Comparison of ENCODE assay signal across 8 mouse cellular contexts in the genomic region with DNA sequence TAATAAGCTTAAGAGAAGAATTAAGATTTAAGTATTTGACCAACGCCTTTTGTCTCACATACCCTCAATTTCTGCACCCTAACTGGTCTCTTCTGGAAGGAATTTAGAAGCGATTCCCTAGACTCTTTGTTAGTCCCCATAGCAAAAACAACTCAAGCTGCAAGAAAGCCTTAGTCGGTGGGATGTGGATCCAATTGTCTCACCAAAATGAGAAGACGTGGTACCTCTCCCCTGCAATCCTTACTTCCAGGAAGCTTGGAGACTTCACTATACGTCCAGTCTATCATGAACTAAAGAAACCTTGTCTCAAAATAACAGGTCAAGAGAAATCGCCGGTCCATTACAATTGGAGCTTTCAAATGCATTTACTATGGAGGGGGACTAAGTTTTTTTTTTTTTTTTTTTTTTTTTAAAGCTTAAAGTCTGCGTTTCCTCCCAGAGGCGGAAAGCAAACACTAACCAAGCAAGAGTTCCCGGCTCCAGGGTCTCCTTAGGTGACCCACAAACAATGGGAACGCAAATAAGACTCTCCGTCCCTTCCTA. TPM values are rescaled to one million over a fixed set of nuclear protein-coding genes. Genes with fewer than 3 reads are reported as not detected.
DNase-seq lines count a peak whose midpoint lies in the region; ATAC-seq and TF ChIP-seq lines count a peak whose summit lies in the region.

No protein-coding gene starts in this region.

- ATAC-seq in kidney, postnatal 0 days (replicated peaks; ENCODE audit: low FRiP score, low read depth): no peak
- ATAC-seq in hindbrain, embryonic 13.5 days (ENCODE audit: low FRiP score): no peak
- no peak for ATAC-seq in midbrain, embryonic 16.5 days

- no peak for TF ChIP-seq CTCF in kidney, postnatal 0 days (IDR thresholded peaks at IDR 0.05; ENCODE audit: low read depth)

- under 1% methylated on average over 12 of the region's 12 CpGs for WGBS in kidney, postnatal 0 days
- 2% methylated on average over 12 of the region's 12 CpGs for WGBS in hindbrain, embryonic 13.5 days
- 1% methylated on average over 12 of the region's 12 CpGs for WGBS in midbrain, embryonic 16.5 days

- intact Hi-C loops in left cerebral cortex, postnatal 14 days (cut with DNase I): no loop called here

- H3K36me3 ChIP-seq in kidney, postnatal 0 days (ENCODE audit: insufficient read depth, low read length): peaks cover 13% of the 10 kb centered on the region
- H3K36me3 ChIP-seq in hindbrain, embryonic 13.5 days: peaks cover 33% of the 10 kb centered on the region
- peaks cover 10% of the 10 kb centered on the region for H3K36me3 ChIP-seq in midbrain, embryonic 16.5 days (ENCODE audit: control insufficient read depth, insufficient read depth, low read length)

- H3K4me2 ChIP-seq in kidney, postnatal 0 days (ENCODE audit: low read length): peak overlapping the region; percentile 57
- peak overlapping the region; percentile 71 for H3K4me2 ChIP-seq in hindbrain, embryonic 13.5 days
- peak overlapping the region; percentile 81 for H3K4me2 ChIP-seq in midbrain, embryonic 16.5 days (ENCODE audit: low read length)

- H3K4me1 ChIP-seq in kidney, postnatal 0 days (replicated peaks; ENCODE audit: insufficient read depth, low read length): 0 out of 2 replicates have a peak, but pooled peaks cover 9% of the 10 kb centered on the region
- H3K4me1 ChIP-seq in brown adipose tissue, adult 24 weeks (ENCODE audit: control insufficient read depth, insufficient read depth, insufficient read length, low read length): no peaks in the 10 kb centered on the region
- peaks cover 26% of the 10 kb centered on the region for H3K4me1 ChIP-seq in hindbrain, embryonic 13.5 days (replicated peaks)
- H3K4me1 ChIP-seq in midbrain, embryonic 16.5 days (ENCODE audit: control insufficient read depth, insufficient read depth, low read length): peaks cover 15% of the 10 kb centered on the region

- peak overlapping the region; percentile 77 for H3K4me3 ChIP-seq in kidney, postnatal 0 days (replicated peaks; ENCODE audit: low read depth, low read length)
- H3K4me3 ChIP-seq in brown adipose tissue, adult 24 weeks (ENCODE audit: insufficient read depth, low read depth, low read length): peak overlapping the region; percentile 52
- H3K4me3 ChIP-seq in hindbrain, embryonic 13.5 days: peak overlapping the region; percentile 96
- H3K4me3 ChIP-seq in midbrain, embryonic 16.5 days (ENCODE audit: low read depth, low read length): peak overlapping the region; percentile 57

- no peaks in the 10 kb centered on the region for H3K9me3 ChIP-seq in kidney, postnatal 0 days (replicated peaks; ENCODE audit: low read length)
- no peaks in the 10 kb centered on the region for H3K9me3 ChIP-seq in hindbrain, embryonic 13.5 days
- H3K9me3 ChIP-seq in midbrain, embryonic 16.5 days (replicated peaks; ENCODE audit: control insufficient read depth, low read length, poor library complexity, severe bottlenecking): no peaks in the 10 kb centered on the region

- peak overlapping the region; percentile 71 for H3K9ac ChIP-seq in kidney, postnatal 0 days (ENCODE audit: low read depth, low read length)
- H3K9ac ChIP-seq in hindbrain, embryonic 13.5 days: peak overlapping the region; percentile 70
- peak overlapping the region; percentile 73 for H3K9ac ChIP-seq in midbrain, embryonic 16.5 days (ENCODE audit: low read depth, low read length)

- peak; percentile 52 for DNase-seq in kidney, postnatal 0 days (ENCODE audit: low spot score)
- no peak for DNase-seq in kidney, postnatal 14 days
- DNase-seq in left cerebral cortex, postnatal 14 days (ENCODE audit: low spot score in 2 of 2): no peak
- no peak for DNase-seq in gastrocnemius, adult 18-20 months (ENCODE audit: low spot score)
- DNase-seq in spleen, adult 18-20 months: no peak

- no peaks in the 10 kb centered on the region for H3K27me3 ChIP-seq in kidney, postnatal 0 days (ENCODE audit: insufficient read depth, low read length)
- H3K27me3 ChIP-seq in hindbrain, embryonic 13.5 days: no peaks in the 10 kb centered on the region
- H3K27me3 ChIP-seq in midbrain, embryonic 16.5 days (ENCODE audit: control insufficient read depth, insufficient read depth, low read depth, low read length): no peaks in the 10 kb centered on the region

- peak overlapping the region; percentile 81 for H3K27ac ChIP-seq in kidney, postnatal 0 days
- no peak overlapping the region; the same call in 1 of the 2 replicates for H3K27ac ChIP-seq in brown adipose tissue, adult 24 weeks (replicated peaks; ENCODE audit: low read depth, low read length)
- peak overlapping the region; percentile 96 for H3K27ac ChIP-seq in hindbrain, embryonic 13.5 days
- H3K27ac ChIP-seq in midbrain, embryonic 16.5 days (ENCODE audit: low read length): peak overlapping the region; percentile 82

RNA-seq across cellular contexts. Expression of gene Trim37, which starts 0.5 kb away (rescaled TPM):
- 19.8 and 22.3 TPM in 2 replicates for polyA plus RNA-seq in kidney, postnatal 0 days (2015; fragmentation: Nextera tagmentation; extraction: Ambion mirVana)
- 5.6 and 6.4 TPM in 2 replicates for polyA plus RNA-seq in brown adipose tissue, adult 24 weeks (2012; ENCODE audit: insufficient read depth, insufficient read length, missing spikeins)
- 82.1 and 83.5 TPM in 2 replicates for polyA plus RNA-seq in hindbrain, embryonic 13.5 days (2015; fragmentation: Nextera tagmentation; extraction: Ambion mirVana)
- polyA plus RNA-seq in midbrain, embryonic 16.5 days (2015; fragmentation: Nextera tagmentation; extraction: Ambion mirVana): 89.6 and 93.4 TPM in 2 replicates
- total RNA-seq in left cerebral cortex, postnatal 14 days (2021): 100 to 1,000 TPM; 198 to 209 TPM
- total RNA-seq in gastrocnemius, adult 18-20 months (2021): 1 to 10 TPM; 3.4 to 3.9 TPM

RNA-seq across cellular contexts. Expression of gene Ska2, which starts 17.3 kb away (rescaled TPM):
- 31.0 and 34.7 TPM in 2 replicates for polyA plus RNA-seq in kidney, postnatal 0 days (2015; fragmentation: Nextera tagmentation; extraction: Ambion mirVana)
- polyA plus RNA-seq in brown adipose tissue, adult 24 weeks (2012; ENCODE audit: insufficient read depth, insufficient read length, missing spikeins): 5.8 and 6.4 TPM in 2 replicates
- polyA plus RNA-seq in hindbrain, embryonic 13.5 days (2015; fragmentation: Nextera tagmentation; extraction: Ambion mirVana): 56.8 and 57.6 TPM in 2 replicates
- 42.4 and 46.9 TPM in 2 replicates for polyA plus RNA-seq in midbrain, embryonic 16.5 days (2015; fragmentation: Nextera tagmentation; extraction: Ambion mirVana)
- total RNA-seq in left cerebral cortex, postnatal 14 days (2021): 10 to 100 TPM; 12.0 to 14.2 TPM
- total RNA-seq in gastrocnemius, adult 18-20 months (2021): 1 to 10 TPM; 4.6 to 5.3 TPM

RNA-seq across cellular contexts. Expression of gene Prr11, which starts 17.8 kb away (rescaled TPM):
- polyA plus RNA-seq in kidney, postnatal 0 days (2015; fragmentation: Nextera tagmentation; extraction: Ambion mirVana): 3.7 and 4.0 TPM in 2 replicates
- 0.67 TPM in 1 of 2 replicates, not detected in the other for polyA plus RNA-seq in brown adipose tissue, adult 24 weeks (2012; ENCODE audit: insufficient read depth, insufficient read length, missing spikeins)
- polyA plus RNA-seq in hindbrain, embryonic 13.5 days (2015; fragmentation: Nextera tagmentation; extraction: Ambion mirVana): 3.0 and 3.5 TPM in 2 replicates
- polyA plus RNA-seq in midbrain, embryonic 16.5 days (2015; fragmentation: Nextera tagmentation; extraction: Ambion mirVana): 1.5 and 1.7 TPM in 2 replicates
- total RNA-seq in left cerebral cortex, postnatal 14 days (2021): under 1 TPM; 0.53 to 0.75 TPM
- under 1 TPM; 0.16 to 0.17 TPM for total RNA-seq in gastrocnemius, adult 18-20 months (2021)

RNA-seq across cellular contexts. Expression of gene Smg8, which starts 39.8 kb away (rescaled TPM):
- polyA plus RNA-seq in kidney, postnatal 0 days (2015; fragmentation: Nextera tagmentation; extraction: Ambion mirVana): 12.6 and 13.2 TPM in 2 replicates
- polyA plus RNA-seq in brown adipose tissue, adult 24 weeks (2012; ENCODE audit: insufficient read depth, insufficient read length, missing spikeins): 5.2 and 5.4 TPM in 2 replicates
- 21.3 and 22.4 TPM in 2 replicates for polyA plus RNA-seq in hindbrain, embryonic 13.5 days (2015; fragmentation: Nextera tagmentation; extraction: Ambion mirVana)
- 22.3 and 23.1 TPM in 2 replicates for polyA plus RNA-seq in midbrain, embryonic 16.5 days (2015; fragmentation: Nextera tagmentation; extraction: Ambion mirVana)
- total RNA-seq in left cerebral cortex, postnatal 14 days (2021): 10 to 100 TPM; 14.6 to 15.0 TPM
- 1 to 10 TPM; 8.0 to 8.6 TPM for total RNA-seq in gastrocnemius, adult 18-20 months (2021)

RNA-seq across cellular contexts. Expression of gene Gdpd1, which starts 52.5 kb away (rescaled TPM):
- polyA plus RNA-seq in kidney, postnatal 0 days (2015; fragmentation: Nextera tagmentation; extraction: Ambion mirVana): 22.3 and 24.4 TPM in 2 replicates
- polyA plus RNA-seq in brown adipose tissue, adult 24 weeks (2012; ENCODE audit: insufficient read depth, insufficient read length, missing spikeins): 0.71 and 1.8 TPM in 2 replicates
- 190 and 193 TPM in 2 replicates for polyA plus RNA-seq in hindbrain, embryonic 13.5 days (2015; fragmentation: Nextera tagmentation; extraction: Ambion mirVana)
- 177 and 178 TPM in 2 replicates for polyA plus RNA-seq in midbrain, embryonic 16.5 days (2015; fragmentation: Nextera tagmentation; extraction: Ambion mirVana)
- 10 to 100 TPM; 49.0 to 49.9 TPM for total RNA-seq in left cerebral cortex, postnatal 14 days (2021)
- 1 to 10 TPM; 4.2 to 4.6 TPM for total RNA-seq in gastrocnemius, adult 18-20 months (2021)
